Mouse (Mus musculus): ENCODE results near the gene Anxa11.

DNA sequence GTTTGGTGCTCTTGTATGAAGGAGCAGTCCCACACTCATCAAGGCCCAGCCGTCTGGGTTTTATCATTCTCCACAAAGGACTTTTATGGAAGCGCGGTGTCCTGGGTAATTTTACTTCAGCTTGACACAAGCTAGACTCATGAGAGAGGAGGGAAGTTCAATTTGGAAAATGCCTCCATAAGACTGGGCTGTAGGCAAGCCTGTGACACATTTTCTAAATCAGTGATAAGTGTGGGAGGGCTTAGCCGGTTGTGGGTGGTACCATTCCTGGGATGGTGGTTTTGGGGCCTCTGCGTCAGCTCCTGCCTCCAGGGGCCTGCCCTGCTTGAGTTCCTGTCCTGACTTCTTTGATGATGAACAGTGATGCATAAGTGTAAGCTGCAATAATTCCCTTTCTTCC is 23.3 kb downstream of the Anxa11 start:
- TF ChIP-seq POLR2A (IDR thresholded peaks at IDR 0.05; ENCODE audit: control insufficient read depth, extremely low read depth, insufficient read depth, low read length, poor library complexity) (no peak), CTCF (IDR thresholded peaks at IDR 0.05; ENCODE audit: borderline replicate concordance, control insufficient read depth, extremely low read depth, insufficient read depth, low read length, poor library complexity) (no peak)

Data from thymus, adult 2 months (tissue).